Mouse (Mus musculus): ENCODE measurements around the gene Zfp609. TPM values are rescaled to one million over a fixed set of nuclear protein-coding genes. Genes with fewer than 3 reads are reported as not detected.

Zfp609 gene
- total and polyA plus RNA-seq, 2 experiments from 2014 or later, result 5.0 to 9.8 TPM

DNA sequence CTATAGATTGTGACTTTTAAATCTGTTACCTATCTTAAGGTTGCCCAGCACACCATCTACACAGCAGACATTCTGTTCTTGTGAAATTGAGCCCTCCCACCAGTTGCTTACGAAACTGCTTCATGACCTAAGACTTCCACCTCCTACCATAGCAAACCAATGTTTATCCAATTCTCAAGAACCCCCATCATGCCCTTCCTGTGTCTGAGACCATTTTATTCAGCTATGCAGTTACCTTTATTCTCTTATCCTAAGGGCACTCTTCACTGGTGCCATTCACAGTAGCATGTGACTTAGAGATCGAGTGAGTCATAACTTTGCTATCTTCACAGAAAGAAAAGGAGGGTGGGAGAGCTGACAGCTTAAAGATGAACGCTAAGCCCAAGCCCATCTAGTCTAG is 1.1 kb upstream of the Zfp609 start:
- Histone ChIP-seq H3K27ac (ENCODE audit: low read depth, low read length) (no peak overlapping the region), H3K4me1 (ENCODE audit: insufficient read depth) (peaks cover 31% of the 10 kb centered on the region), H3K9me3 (ENCODE audit: low read length) (no peaks in the 10 kb centered on the region), H3K36me3 (ENCODE audit: insufficient read depth) (no peaks in the 10 kb centered on the region), H3K9ac (no peak overlapping the region), H3K4me3 (ENCODE audit: low read depth, low read length) (no peak overlapping the region), H3K4me2 (ENCODE audit: low read depth) (peak overlapping the region; percentile 77), H3K27me3 (ENCODE audit: insufficient read depth, low read length) (no peaks in the 10 kb centered on the region)
- 51% methylated on average over 3 of the region's 3 CpGs for WGBS
- DNase-seq (no peak), ATAC-seq (no peak)
- TF ChIP-seq CTCF (IDR thresholded peaks at IDR 0.05; ENCODE audit: low read depth), result no peak

DNA sequence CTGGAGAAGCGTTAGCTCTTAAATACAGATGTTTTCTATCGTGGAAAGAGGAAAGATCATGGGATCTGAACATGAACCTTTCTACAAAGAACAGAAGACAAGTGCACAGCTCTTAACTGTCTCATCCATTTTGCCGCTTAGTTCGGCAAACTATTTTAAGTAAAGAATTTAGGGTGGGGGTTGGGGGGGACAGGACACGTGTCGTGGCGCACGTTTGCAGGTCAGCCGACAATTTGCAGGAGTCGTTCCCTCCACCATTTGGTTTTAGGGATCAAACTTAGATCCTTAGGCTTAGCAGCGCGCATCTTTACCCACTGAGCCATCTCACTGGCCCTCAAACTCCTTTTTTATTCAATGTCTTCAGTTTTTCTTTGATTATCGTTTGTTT is 646 bp upstream of the Zfp609 start:
- Histone ChIP-seq H3K9me3 (ENCODE audit: low read length) (no peaks in the 10 kb centered on the region), H3K27me3 (ENCODE audit: insufficient read depth, low read length) (no peaks in the 10 kb centered on the region), H3K4me3 (ENCODE audit: low read depth, low read length) (peak overlapping the region; percentile 98), H3K27ac (ENCODE audit: low read depth, low read length) (peak overlapping the region; percentile 97; the same call in 1 of the 2 replicates), H3K9ac (peak overlapping the region; percentile 96), H3K36me3 (ENCODE audit: insufficient read depth) (no peaks in the 10 kb centered on the region), H3K4me1 (ENCODE audit: insufficient read depth) (peaks cover 31% of the 10 kb centered on the region), H3K4me2 (ENCODE audit: low read depth) (peak overlapping the region; percentile 77)
- DNase-seq, result no peak
- no peak for TF ChIP-seq CTCF (IDR thresholded peaks at IDR 0.05; ENCODE audit: low read depth)
- 3% methylated on average over 13 of the region's 13 CpGs for WGBS
- no peak for ATAC-seq

DNA sequence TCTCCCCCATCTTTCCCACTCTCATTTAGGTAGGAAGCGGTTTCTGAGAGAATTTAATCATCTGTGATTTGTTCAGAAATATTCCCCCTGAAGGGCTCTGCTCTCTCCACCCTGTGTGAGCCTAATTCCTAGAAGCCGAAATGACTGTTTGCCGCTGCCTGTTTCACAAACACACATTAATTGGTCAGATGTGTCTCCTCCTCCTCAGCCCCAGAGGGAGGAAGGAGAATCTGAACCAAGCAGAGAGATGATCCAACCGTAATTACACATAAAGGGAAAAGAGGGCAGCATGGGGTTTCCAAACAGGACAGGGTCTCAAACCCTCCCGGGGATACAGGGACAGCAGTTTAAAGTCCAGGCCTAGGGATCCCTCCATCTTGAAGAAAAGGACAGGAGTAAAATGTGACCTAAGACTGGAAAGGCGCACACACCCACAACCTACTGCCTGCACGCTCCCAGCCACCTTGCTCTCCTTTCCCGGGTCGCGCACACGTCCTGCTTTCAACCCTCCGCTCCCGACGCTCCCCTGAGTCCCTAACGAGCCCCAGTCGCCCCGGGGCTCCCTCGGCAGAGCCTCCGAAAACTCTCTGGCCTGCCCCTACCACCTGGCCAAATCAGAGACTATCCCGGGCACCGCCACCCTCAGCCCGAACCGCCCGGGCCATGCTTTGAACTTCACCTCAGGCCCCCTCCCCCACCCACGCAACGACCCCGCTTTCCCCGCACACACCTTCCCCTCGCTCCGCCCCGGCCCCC is 598 bp downstream of the Zfp609 start:
- TF ChIP-seq CTCF (IDR thresholded peaks at IDR 0.05; ENCODE audit: low read depth), result no peak; the same call in none of the 2 replicates
- Histone ChIP-seq H3K9me3 (ENCODE audit: low read length) (no peaks in the 10 kb centered on the region), H3K27ac (ENCODE audit: low read depth, low read length) (peak overlapping the region; percentile 97), H3K4me2 (ENCODE audit: low read depth) (peak overlapping the region; percentile 77), H3K4me3 (ENCODE audit: low read depth, low read length) (peak overlapping the region; percentile 98), H3K4me1 (ENCODE audit: insufficient read depth) (peaks cover 31% of the 10 kb centered on the region), H3K27me3 (ENCODE audit: insufficient read depth, low read length) (no peaks in the 10 kb centered on the region), H3K36me3 (ENCODE audit: insufficient read depth) (no peaks in the 10 kb centered on the region), H3K9ac (peak overlapping the region; percentile 96)
- ATAC-seq (peak; percentile 49), DNase-seq (peak; percentile 72)
- WGBS, result 3% methylated on average over 29 of the region's 31 CpGs

DNA sequence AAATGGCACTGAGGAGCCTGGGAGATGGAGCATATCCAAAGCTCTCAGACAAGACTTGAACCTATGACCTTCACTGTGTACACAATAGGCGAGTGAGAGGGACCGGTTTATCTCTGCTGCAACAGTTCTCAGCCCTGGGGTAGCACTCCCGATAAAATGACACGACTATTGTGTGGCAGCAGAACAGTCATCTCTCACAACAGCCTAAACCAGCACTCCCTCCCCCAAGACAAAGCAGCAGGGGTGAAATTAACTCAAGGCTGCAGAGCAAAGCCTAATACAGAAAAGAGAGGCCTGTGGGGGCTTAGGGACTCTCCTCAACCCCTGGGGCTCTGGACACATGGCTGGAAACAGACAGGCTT is 1.2 kb downstream of the Zfp609 start:
- peak; percentile 12; the same call in 1 of the 2 replicates for ATAC-seq

DNA sequence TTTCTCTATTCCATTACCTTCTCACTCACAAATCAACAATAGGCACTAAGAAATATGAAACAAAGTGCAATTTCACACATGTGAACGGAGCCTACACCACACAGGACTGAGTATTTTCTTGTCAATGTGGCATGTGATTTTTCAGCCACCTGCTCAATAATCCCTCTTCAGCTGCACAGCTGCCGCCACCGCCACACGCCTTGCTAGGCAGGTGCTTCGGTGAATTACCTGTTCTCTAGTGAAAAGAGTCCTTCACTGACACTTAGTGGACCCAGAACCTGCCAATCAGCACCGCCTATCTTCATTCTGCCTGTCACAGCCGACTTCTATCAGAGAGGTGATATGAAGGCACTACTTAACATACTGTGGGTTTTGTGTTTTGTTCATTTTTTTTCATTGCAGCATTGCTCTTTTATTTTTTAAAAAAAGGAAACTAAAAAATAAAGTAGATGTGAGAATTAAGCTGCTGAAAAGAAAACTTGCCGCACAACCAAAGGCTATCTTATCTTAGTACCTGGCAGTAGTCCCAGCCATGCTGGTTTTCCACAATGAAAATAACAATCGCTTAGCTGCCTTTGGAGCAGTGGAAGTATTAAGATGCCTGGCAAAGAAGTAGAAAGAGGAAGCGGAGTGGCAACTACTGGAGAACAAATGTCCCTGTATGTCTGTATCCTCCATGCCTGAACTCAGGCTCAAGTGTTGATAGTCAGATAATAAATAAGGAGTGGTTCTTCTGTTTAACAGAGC is 3.5 kb downstream of the Zfp609 start:
- Histone ChIP-seq H3K9me3 (ENCODE audit: low read length) (no peaks in the 10 kb centered on the region), H3K9ac (no peak overlapping the region), H3K4me3 (ENCODE audit: low read depth, low read length) (peak overlapping the region; percentile 14; the same call in 1 of the 2 replicates), H3K27me3 (ENCODE audit: insufficient read depth, low read length) (no peaks in the 10 kb centered on the region), H3K27ac (ENCODE audit: low read depth, low read length) (no peak overlapping the region; the same call in 1 of the 2 replicates), H3K4me2 (ENCODE audit: low read depth) (peak overlapping the region; percentile 35), H3K4me1 (ENCODE audit: insufficient read depth) (peaks cover 34% of the 10 kb centered on the region), H3K36me3 (ENCODE audit: insufficient read depth) (no peaks in the 10 kb centered on the region)
- WGBS, result 18% methylated on average over 10 of the region's 10 CpGs
- DNase-seq (no peak), ATAC-seq (no peak)
- TF ChIP-seq CTCF (IDR thresholded peaks at IDR 0.05; ENCODE audit: low read depth), result no peak

More for the DNA sequence above, 1.2 kb downstream of the Zfp609 start:
- H3K4me1 ChIP-seq (ENCODE audit: insufficient read depth), result peaks cover 31% of the 10 kb centered on the region
- peak overlapping the region; percentile 97 for H3K27ac ChIP-seq (ENCODE audit: low read depth, low read length)
- TF ChIP-seq CTCF (IDR thresholded peaks at IDR 0.05; ENCODE audit: low read depth), result no peak
- WGBS, result 2% methylated on average over 4 of the region's 4 CpGs
- no peaks in the 10 kb centered on the region for H3K9me3 ChIP-seq (ENCODE audit: low read length)
- DNase-seq, result peak; percentile 57
- no peaks in the 10 kb centered on the region for H3K36me3 ChIP-seq (ENCODE audit: insufficient read depth)
- no peaks in the 10 kb centered on the region for H3K27me3 ChIP-seq (ENCODE audit: insufficient read depth, low read length)
- peak overlapping the region; percentile 98 for H3K4me3 ChIP-seq (ENCODE audit: low read depth, low read length)
- peak overlapping the region; percentile 77 for H3K4me2 ChIP-seq (ENCODE audit: low read depth)
- H3K9ac ChIP-seq, result peak overlapping the region; percentile 96

DNA sequence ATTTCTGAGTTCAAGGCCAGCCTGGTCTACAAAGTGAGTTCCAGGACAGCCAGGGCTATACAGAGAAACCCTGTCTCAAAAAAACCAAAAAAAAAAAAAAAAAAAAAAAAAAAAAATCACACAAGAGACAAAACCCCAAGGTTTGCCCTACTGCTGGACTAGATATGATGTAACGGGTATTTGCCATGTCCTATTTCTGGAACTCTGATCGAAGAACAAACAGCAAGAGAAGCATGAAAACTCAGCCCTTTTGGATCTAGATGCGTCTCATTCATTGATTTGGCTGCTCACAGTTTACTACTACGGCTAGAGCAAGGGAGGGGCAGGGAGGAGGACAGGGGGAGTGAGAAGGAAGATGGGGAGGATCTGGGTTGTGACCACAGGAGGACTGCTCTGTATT is 5.4 kb downstream of the Zfp609 start:
- TF ChIP-seq CTCF (IDR thresholded peaks at IDR 0.05; ENCODE audit: low read depth), result no peak
- H3K9me3 ChIP-seq (ENCODE audit: low read length), result no peaks in the 10 kb centered on the region
- H3K4me2 ChIP-seq (ENCODE audit: low read depth), result no peak overlapping the region
- H3K4me3 ChIP-seq (ENCODE audit: low read depth, low read length), result no peak overlapping the region
- no peak overlapping the region for H3K9ac ChIP-seq
- no peak for DNase-seq
- peaks cover 36% of the 10 kb centered on the region for H3K4me1 ChIP-seq (ENCODE audit: insufficient read depth)
- no peaks in the 10 kb centered on the region for H3K36me3 ChIP-seq (ENCODE audit: insufficient read depth)
- ATAC-seq, result no peak
- H3K27ac ChIP-seq (ENCODE audit: low read depth, low read length), result no peak overlapping the region
- no peaks in the 10 kb centered on the region for H3K27me3 ChIP-seq (ENCODE audit: insufficient read depth, low read length)
- WGBS, result 69% methylated on average over 4 of the region's 4 CpGs

DNA sequence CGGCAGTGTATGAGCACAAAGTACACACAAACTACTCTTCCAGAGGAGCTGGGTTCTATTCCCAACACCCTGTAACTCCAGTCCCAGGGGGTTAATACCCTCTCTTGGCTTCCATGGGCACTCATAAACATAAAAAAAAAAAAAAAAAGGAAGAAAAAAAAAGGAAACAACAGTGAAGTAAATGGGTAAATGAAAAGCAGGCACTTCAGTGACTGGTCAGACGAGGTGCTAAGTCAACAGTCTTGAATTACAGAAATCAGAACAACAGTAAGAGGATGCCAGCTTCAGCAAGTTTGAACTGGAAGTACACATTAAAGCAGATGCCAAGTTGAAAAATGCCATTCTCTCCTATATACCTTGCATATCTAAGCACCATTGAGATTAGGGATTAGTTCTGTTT is 7.1 kb downstream of the Zfp609 start:
- Histone ChIP-seq H3K27ac (ENCODE audit: low read depth, low read length) (no peak overlapping the region), H3K4me3 (ENCODE audit: low read depth, low read length) (no peak overlapping the region), H3K36me3 (ENCODE audit: insufficient read depth) (no peaks in the 10 kb centered on the region), H3K9me3 (ENCODE audit: low read length) (no peaks in the 10 kb centered on the region), H3K4me2 (ENCODE audit: low read depth) (no peak overlapping the region), H3K4me1 (ENCODE audit: insufficient read depth) (peaks cover 26% of the 10 kb centered on the region), H3K9ac (no peak overlapping the region), H3K27me3 (ENCODE audit: insufficient read depth, low read length) (no peaks in the 10 kb centered on the region)
- TF ChIP-seq CTCF (IDR thresholded peaks at IDR 0.05; ENCODE audit: low read depth), result no peak
- 67% methylated on average over 2 of the region's 2 CpGs for WGBS
- DNase-seq (no peak), ATAC-seq (no peak)

Measured in forebrain, postnatal 0 days (tissue).